Mouse (Mus musculus) small intestine, adult 2 months (tissue): Measurements from ENCODE around the gene Kifap3. TPM values are rescaled to one million over a fixed set of nuclear protein-coding genes. Genes with fewer than 3 reads are reported as not detected.

Source experiments
- H3K27ac ChIP-seq: fragments of 200-500 bp; 2 replicates; pipeline ENCODE4 v1.5.1; 2012; ENCODE audit warnings: low read depth, low read length, control low read depth, inconsistent platforms; ENCODE audit not compliant: insufficient read depth
- H3K27me3 ChIP-seq: fragments of 200-500 bp; 2 replicates; pipeline ENCODE4 v1.6.1; 2012; ENCODE audit warnings: mild to moderate bottlenecking, moderate library complexity, low read length, inconsistent platforms; ENCODE audit not compliant: control insufficient read depth, insufficient read depth
- H3K36me3 ChIP-seq: fragments of 200-500 bp; 2 replicates; pipeline ENCODE4 v1.6.1; 2012; ENCODE audit warnings: mild to moderate bottlenecking, low read length, control low read depth, inconsistent platforms; ENCODE audit not compliant: control insufficient read depth, insufficient read depth
- H3K4me1 ChIP-seq: fragments of 200-500 bp; 2 replicates; pipeline ENCODE4 v1.6.1; 2012; ENCODE audit warnings: low read length, inconsistent platforms, mixed read lengths; ENCODE audit not compliant: control insufficient read depth, insufficient read depth, insufficient read length
- H3K4me3 ChIP-seq: fragments of 200-500 bp; 2 replicates; pipeline ENCODE4 v1.5.1; 2012; ENCODE audit warnings: low read depth, mild to moderate bottlenecking, control low read depth, inconsistent platforms, low read length, moderate library complexity
- CTCF ChIP-seq: fragments of 200-500 bp; IDR thresholded peaks from 2 replicates; pipeline ENCODE4 v1.5.1; 2012; ENCODE audit warnings: low read depth, mild to moderate bottlenecking, control low read depth, inconsistent platforms, low read length, moderate library complexity, mixed read lengths; ENCODE audit not compliant: insufficient replicate concordance, insufficient read length; ENCODE audit errors: extremely low read depth
- POLR2A ChIP-seq: fragments of 200-500 bp; IDR thresholded peaks from 2 replicates; pipeline ENCODE4 v1.6.1; 2012; ENCODE audit warnings: low read depth, mild to moderate bottlenecking, control low read depth, inconsistent platforms, low read length, moderate library complexity
- WGBS: fragments of 180-500 bp; shearing (Covaris S2); methylation state at CpG from one replicate; pipeline ENCODE4 v1.1.7; 2018; 5-methylcytosine and 5-hydroxymethylcytosine counted together
- polyA plus RNA-seq: library from polyadenylated mRNA; depleted of rRNA; stranded (reverse); fragments of >200 nt; gene quantifications from 2 replicates; pipeline ENCODE4 v1.2.3, GENCODE M21; 2012; rRNA removed

Kifap3 gene
- polyA plus RNA-seq, 1 experiment, result 0.49 TPM

- no peak overlapping the region for H3K4me3 ChIP-seq
- peaks cover 26% of the 10 kb centered on the region for H3K36me3 ChIP-seq
- 80% methylated on average over 8 of the region's 8 CpGs for WGBS
- H3K27me3 ChIP-seq, result no peaks in the 10 kb centered on the region
- peaks cover 10% of the 10 kb centered on the region for H3K4me1 ChIP-seq
- H3K27ac ChIP-seq, result no peak overlapping the region
- TF ChIP-seq CTCF (no peak), POLR2A (no peak)
Measured at GRCm38 (mm10) chr1:163931801-163932200, 152.4 kb downstream of the Kifap3 start.

DNA sequence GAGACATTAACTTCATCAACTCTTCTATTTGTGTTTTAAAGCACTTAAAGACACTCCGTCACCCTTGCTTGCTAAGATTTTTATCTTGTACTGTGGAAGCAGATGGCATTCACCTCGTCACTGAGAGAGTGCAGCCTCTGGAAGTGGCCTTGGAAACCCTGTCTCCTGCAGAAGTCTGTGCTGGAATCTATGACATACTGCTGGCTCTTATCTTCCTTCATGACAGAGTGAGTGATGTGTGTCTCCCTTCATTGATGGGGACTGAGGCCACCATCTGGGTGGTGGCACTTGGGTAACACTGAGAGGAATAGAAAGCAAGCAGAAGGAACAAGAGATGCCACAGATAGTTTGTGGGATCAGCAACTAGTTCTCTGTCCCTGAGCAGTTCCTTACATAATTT, 155.2 kb downstream of the Kifap3 start:
- H3K27me3 ChIP-seq, result no peaks in the 10 kb centered on the region
- H3K27ac ChIP-seq, result no peak overlapping the region
- peaks cover 7% of the 10 kb centered on the region for H3K4me1 ChIP-seq
- H3K4me3 ChIP-seq, result no peak overlapping the region
- 87% methylated on average over 2 of the region's 2 CpGs for WGBS
- TF ChIP-seq POLR2A (no peak), CTCF (no peak)
- H3K36me3 ChIP-seq, result peaks cover 43% of the 10 kb centered on the region

DNA sequence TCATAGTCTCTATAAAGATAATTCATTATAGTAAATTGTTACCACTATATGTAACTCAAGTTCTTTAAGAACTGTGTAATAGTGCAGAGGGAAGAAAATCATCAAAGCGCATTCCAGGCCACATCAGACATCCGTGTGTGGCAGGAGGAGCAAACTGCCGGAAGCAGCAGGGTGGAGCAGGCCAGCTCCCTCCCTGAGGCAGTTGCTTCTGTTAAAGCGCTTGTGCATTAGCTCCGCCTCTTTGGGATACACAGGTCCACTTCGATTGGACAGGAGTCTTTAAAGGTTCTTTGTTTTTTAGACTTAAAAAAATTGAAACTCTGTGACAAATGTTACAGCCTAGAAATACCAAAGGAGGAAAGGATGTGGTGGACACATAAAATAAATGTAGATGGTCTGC, 162.7 kb downstream of the Kifap3 start:
- TF ChIP-seq POLR2A (no peak), CTCF (no peak)
- H3K4me3 ChIP-seq, result no peak overlapping the region
- H3K27me3 ChIP-seq, result no peaks in the 10 kb centered on the region
- H3K36me3 ChIP-seq, result peaks cover 72% of the 10 kb centered on the region
- H3K27ac ChIP-seq, result no peak overlapping the region
- H3K4me1 ChIP-seq, result no peaks in the 10 kb centered on the region
- 69% methylated on average over 6 of the region's 6 CpGs for WGBS

DNA sequence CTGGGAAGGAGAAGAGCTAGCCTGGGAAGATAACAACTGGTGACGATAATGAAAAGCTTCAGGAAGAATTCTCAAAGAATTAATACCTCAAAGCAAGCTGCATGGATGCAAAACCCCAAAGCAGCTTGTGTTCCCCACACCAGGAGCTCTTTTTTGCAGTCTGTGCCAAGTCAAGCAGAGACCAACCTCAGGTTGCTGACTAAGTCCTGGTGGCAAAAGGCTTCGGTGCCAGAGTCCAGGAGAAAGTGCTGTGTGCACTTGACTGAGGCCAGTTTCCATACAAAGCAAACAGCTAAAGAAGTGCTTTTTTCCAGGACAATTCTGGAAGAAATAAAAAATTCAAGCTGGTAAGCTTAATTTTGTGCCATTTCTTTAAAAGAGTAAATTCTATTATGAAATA, 174.0 kb downstream of the Kifap3 start:
- H3K27ac ChIP-seq, result no peak overlapping the region
- peaks cover 48% of the 10 kb centered on the region for H3K36me3 ChIP-seq
- no peaks in the 10 kb centered on the region for H3K27me3 ChIP-seq
- WGBS, result 86% methylated on average over 2 of the region's 2 CpGs
- TF ChIP-seq CTCF (no peak), POLR2A (no peak)
- no peak overlapping the region for H3K4me3 ChIP-seq
- H3K4me1 ChIP-seq, result no peaks in the 10 kb centered on the region

DNA sequence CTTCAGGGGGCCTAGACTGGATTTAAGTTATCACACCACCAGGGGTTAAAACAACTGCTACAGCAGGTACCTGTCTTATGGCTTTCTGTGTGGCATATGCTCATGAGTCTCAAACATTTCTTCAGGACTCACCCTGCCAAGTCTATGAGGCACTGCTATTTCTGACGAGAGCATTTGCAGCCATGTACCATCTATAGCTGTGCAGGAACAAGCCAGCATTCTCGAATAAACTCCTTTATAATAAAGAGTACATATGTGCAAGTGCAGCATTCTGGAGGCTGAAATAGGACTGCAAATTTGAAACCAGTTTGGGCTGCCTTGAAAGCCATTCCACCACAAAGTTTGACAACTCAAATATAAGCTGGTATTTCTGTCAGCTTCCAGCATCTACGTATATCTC, 178.7 kb downstream of the Kifap3 start:
- Histone ChIP-seq H3K27ac (no peak overlapping the region), H3K27me3 (no peaks in the 10 kb centered on the region), H3K36me3 (peaks cover 21% of the 10 kb centered on the region), H3K4me1 (no peaks in the 10 kb centered on the region), H3K4me3 (no peak overlapping the region)
- TF ChIP-seq POLR2A (no peak), CTCF (no peak)
- 80% methylated on average over 3 of the region's 3 CpGs for WGBS

DNA sequence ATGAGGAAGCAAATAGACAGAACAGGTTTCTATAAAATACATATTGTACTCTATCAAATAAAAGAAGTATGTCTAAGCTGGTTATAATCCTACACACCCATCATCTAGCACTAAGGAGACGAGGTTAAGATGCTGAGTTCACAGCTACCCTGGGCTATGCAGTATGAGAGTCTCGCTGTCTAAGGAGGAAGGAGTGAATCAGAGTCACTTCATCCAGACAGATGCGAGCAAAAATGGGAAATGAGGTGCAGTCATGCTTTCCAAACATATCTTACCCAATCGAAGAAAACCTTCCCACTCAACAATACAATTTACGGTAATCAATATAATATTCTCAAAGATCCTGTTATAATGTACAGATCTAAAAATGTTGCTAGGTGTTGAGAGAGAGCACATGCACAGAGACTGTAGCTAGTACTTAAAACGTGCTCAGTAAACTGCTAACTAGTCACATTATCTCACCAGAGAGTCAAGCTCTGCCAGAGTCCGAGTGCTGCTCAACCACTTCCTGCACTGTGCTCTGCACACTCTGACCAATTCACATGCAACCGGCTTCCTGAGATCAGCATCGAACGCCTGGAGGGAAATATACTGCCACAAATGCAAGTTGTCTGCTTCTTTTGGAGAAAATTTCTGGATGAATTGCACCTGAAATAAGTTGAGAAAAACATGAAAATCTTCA, 184.8 kb downstream of the Kifap3 start:
- Histone ChIP-seq H3K36me3 (peaks cover 2% of the 10 kb centered on the region; the same call in 1 of the 2 replicates), H3K27ac (no peak overlapping the region), H3K27me3 (no peaks in the 10 kb centered on the region), H3K4me3 (no peak overlapping the region), H3K4me1 (no peaks in the 10 kb centered on the region)
- TF ChIP-seq POLR2A (no peak), CTCF (no peak)
- 80% methylated on average over 10 of the region's 10 CpGs for WGBS

Other genes starting within 250 kb of the Kifap3 start
- gene Mettl11b, start 54.4 kb upstream of the Kifap3 start, polyA plus RNA-seq, result not detected in 2 replicates
- 3.6 and 4.6 TPM in 2 replicates for gene Scyl3, start 149.5 kb downstream of the Kifap3 start, polyA plus RNA-seq
- 0.25 and 0.44 TPM in 2 replicates for gene BC055324, start 215.2 kb downstream of the Kifap3 start, polyA plus RNA-seq
- gene Mettl18, start 215.3 kb downstream of the Kifap3 start, polyA plus RNA-seq, result 0.06 and 0.08 TPM in 2 replicates